Mouse (Mus musculus) midbrain, embryonic 13.5 days (tissue): ENCODE measurements at regions not wholly inside any gene's neighbourhood (a gene's known extent, or its start where the extent isn't known, plus 50 kb on each side); places are given as distances from the start of the nearest gene placed in this dataset.

Source experiments
- ATAC-seq: fragments of 200-750 bp; cut with Nextera tagmentation; 2 replicates; pipeline ENCODE4 v1.8.0; 2017; ENCODE audit warnings: mild to moderate bottlenecking, moderate TSS enrichment, moderate library complexity
- H3K27ac ChIP-seq: fragments of 300-500 bp; sonication (generic); 2 replicates; pipeline ENCODE4 v1.5.1; 2015; ENCODE audit warnings: inconsistent platforms, mild to moderate bottlenecking, moderate library complexity
- H3K27me3 ChIP-seq: fragments of 300-500 bp; sonication (generic); 2 replicates; pipeline ENCODE4 v1.6.1; 2015; ENCODE audit warnings: mild to moderate bottlenecking, inconsistent platforms
- H3K36me3 ChIP-seq: fragments of 300-500 bp; sonication (generic); 2 replicates; pipeline ENCODE4 v1.6.1; 2015; ENCODE audit warnings: mild to moderate bottlenecking, inconsistent platforms
- H3K4me1 ChIP-seq: fragments of 300-500 bp; sonication (generic); replicated peaks from 2 replicates; pipeline ENCODE4 v1.6.1; 2015; ENCODE audit warnings: inconsistent platforms
- H3K4me2 ChIP-seq: fragments of 300-500 bp; sonication (generic); replicated peaks from 2 replicates; pipeline ENCODE4 v1.6.1; 2015; ENCODE audit warnings: moderate library complexity, mild to moderate bottlenecking, inconsistent platforms
- H3K4me3 ChIP-seq: fragments of 300-500 bp; sonication (generic); replicated peaks from 2 replicates; pipeline ENCODE4 v1.5.1; 2015; ENCODE audit warnings: mild to moderate bottlenecking, inconsistent platforms
- H3K9ac ChIP-seq: fragments of 300-500 bp; sonication (generic); replicated peaks from 2 replicates; pipeline ENCODE4 v1.6.1; 2015; ENCODE audit warnings: mild to moderate bottlenecking, inconsistent platforms
- H3K9me3 ChIP-seq: fragments of 300-500 bp; sonication (generic); 2 replicates; pipeline ENCODE4 v1.6.1; 2016; ENCODE audit warnings: mild to moderate bottlenecking, inconsistent platforms
- WGBS: fragments of 180-500 bp; shearing (Covaris S2); methylation state at CpG from one replicate; pipeline ENCODE4 v1.1.7; 2015; 5-methylcytosine and 5-hydroxymethylcytosine counted together

DNA sequence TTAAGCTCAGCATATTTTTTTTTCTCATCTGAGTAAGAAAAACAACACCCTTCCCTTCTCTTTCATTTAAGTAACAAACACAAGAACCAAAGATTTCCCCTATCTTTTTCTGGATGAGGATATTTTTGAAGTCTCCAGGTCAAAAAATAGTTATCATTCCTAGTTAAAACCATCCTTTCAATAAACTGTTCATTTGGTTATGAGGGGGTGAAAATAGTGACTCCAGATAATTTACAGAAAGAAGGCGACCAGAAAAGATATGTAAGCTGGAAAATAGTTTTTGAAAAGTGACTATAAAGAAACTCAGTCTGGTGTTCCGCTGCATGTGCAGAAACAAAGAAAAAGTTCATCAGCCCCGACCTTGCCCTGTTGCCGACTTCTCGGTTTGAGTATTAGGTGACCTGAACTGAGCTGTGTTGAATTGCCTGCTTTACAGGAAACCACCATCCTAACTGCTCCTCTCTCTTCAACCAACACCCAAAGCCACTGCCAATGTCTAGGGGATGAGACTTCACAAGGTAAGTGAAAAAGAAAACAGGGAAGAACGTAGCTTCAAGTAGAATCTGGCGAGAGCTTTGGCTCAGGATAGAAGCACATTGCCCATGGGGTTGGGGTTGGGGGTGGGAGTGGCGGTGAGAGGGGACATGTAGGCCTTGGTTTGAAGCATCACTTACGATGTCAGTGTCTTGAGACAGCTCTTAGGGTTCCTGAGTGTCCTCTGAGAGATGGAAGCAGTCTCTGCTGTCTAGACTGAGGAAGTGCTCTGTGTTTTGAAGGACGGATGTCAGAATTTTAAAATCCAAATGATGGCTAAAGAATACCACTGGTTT lies 104.6 kb downstream of the Ube2e3 start:
- no peak overlapping the region for H3K4me3 ChIP-seq
- H3K9ac ChIP-seq = no peak overlapping the region
- no peaks in the 10 kb centered on the region for H3K4me1 ChIP-seq
- no peak overlapping the region for H3K27ac ChIP-seq
- no peak for ATAC-seq
- no peaks in the 10 kb centered on the region for H3K27me3 ChIP-seq
- no peaks in the 10 kb centered on the region for H3K9me3 ChIP-seq
- 77% methylated on average over 10 of the region's 10 CpGs for WGBS
- no peaks in the 10 kb centered on the region for H3K36me3 ChIP-seq
- H3K4me2 ChIP-seq = no peak overlapping the region

DNA sequence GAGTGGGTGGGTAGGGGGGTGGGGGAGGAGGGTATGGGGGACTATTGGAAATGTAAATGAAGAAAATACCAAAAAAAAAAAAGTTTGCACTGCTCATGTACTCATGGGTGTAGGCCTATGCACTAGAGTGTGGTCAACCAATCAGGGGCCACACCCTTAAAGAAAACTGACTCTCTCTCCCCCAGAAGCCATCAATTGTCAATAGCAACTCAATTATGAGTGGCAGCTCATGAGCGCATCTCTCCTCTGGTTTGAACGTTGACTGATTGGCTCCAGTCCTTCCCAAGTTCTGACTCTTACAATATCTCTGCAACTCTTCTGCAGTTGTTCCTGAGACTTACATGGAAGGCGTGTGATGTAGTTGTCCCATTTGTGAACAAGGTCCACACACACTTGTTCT lies 105.9 kb downstream of the Ube2e3 start:
- no peaks in the 10 kb centered on the region for H3K36me3 ChIP-seq
- no peak for ATAC-seq
- no peak overlapping the region for H3K4me3 ChIP-seq
- no peak overlapping the region for H3K27ac ChIP-seq
- WGBS = 91% methylated on average over 3 of the region's 3 CpGs
- no peaks in the 10 kb centered on the region for H3K9me3 ChIP-seq
- no peaks in the 10 kb centered on the region for H3K27me3 ChIP-seq
- H3K4me2 ChIP-seq = no peak overlapping the region
- H3K9ac ChIP-seq = no peak overlapping the region
- H3K4me1 ChIP-seq = no peaks in the 10 kb centered on the region

DNA sequence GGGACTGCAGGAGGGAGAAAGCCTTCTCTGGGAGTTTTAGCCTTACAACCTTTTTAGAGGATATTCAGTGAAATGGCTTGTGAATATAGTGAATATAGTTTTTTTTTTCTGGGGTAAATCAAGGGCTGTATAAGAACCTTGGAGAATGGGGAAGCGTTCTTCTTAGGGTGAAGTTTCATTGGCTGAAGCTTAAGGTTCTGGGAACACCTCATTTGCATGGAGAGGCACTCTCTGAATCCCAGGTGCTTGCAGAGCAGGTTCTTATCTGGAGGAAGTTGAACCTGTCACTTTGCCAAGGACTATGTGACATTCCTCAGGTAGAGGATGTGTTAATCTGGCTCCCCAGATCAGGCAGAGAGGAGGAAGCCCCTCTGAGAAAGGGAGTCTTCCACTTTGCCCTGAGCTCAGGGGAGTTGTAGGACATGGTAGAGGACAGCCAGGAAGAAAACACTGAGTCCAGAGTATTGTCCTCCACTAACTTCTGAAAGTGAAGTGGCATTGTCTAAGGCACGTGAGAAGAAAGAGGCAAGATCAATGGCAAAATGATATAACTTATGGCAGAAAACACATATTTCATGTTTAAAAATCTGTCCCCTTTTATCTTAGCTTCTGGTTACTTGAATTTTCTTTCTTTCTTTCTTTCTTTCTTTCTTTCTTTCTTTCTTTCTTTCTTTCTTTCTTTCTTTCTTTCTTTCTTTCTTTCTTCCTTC lies 106.9 kb downstream of the Ube2e3 start:
- 82% methylated on average over 2 of the region's 2 CpGs for WGBS
- Histone ChIP-seq H3K9me3 (no peaks in the 10 kb centered on the region), H3K27ac (no peak overlapping the region), H3K36me3 (no peaks in the 10 kb centered on the region), H3K4me2 (no peak overlapping the region), H3K9ac (no peak overlapping the region), H3K4me1 (no peaks in the 10 kb centered on the region), H3K4me3 (no peak overlapping the region), H3K27me3 (no peaks in the 10 kb centered on the region)
- no peak for ATAC-seq

DNA sequence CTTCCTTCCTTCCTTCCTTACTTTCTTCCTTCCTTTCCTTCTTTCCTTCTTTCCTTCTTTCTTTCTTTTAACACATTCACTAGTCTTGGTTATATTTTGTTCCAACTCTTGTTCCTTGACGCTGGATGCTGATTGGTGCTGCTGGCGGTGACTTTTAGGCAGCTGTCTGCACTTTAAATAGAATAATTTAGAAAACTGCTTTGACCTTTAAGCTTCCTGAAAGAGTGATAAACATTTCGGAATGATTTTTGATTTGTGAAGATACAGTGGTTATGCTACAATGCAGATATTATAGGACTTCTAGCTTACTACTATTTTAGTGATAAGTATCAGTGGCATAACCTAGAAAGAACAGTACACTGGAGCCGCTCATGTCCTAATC lies 107.5 kb downstream of the Ube2e3 start:
- Histone ChIP-seq H3K27ac (no peak overlapping the region), H3K36me3 (no peaks in the 10 kb centered on the region), H3K9me3 (no peaks in the 10 kb centered on the region), H3K4me3 (no peak overlapping the region), H3K9ac (no peak overlapping the region), H3K4me1 (no peaks in the 10 kb centered on the region), H3K4me2 (no peak overlapping the region), H3K27me3 (no peaks in the 10 kb centered on the region)
- no peak for ATAC-seq
- WGBS = 94% methylated on average over 4 of the region's 4 CpGs

DNA sequence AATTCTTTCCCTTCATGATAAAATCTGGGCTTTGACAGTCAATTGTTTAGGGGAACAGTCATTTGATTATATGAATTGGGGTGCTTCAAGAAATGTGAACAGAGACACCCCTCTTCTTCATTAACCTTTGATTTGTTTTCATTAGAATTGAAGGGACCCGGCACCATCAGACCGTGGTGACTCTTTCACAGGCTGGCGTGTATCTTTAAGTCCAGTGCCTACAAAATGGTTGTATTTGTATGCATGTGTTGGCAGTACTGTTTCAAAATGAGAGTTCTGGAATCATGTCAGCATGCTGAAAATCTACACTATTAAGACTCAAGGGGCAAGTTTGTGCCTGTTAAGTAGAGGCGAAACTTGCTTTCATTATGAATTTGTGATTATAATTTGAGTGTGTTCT lies 108.2 kb downstream of the Ube2e3 start:
- WGBS = 93% methylated on average over 4 of the region's 4 CpGs
- Histone ChIP-seq H3K27me3 (no peaks in the 10 kb centered on the region), H3K9me3 (no peaks in the 10 kb centered on the region), H3K27ac (no peak overlapping the region), H3K4me1 (no peaks in the 10 kb centered on the region), H3K9ac (no peak overlapping the region), H3K4me3 (no peak overlapping the region), H3K4me2 (no peak overlapping the region), H3K36me3 (no peaks in the 10 kb centered on the region)
- ATAC-seq = no peak

DNA sequence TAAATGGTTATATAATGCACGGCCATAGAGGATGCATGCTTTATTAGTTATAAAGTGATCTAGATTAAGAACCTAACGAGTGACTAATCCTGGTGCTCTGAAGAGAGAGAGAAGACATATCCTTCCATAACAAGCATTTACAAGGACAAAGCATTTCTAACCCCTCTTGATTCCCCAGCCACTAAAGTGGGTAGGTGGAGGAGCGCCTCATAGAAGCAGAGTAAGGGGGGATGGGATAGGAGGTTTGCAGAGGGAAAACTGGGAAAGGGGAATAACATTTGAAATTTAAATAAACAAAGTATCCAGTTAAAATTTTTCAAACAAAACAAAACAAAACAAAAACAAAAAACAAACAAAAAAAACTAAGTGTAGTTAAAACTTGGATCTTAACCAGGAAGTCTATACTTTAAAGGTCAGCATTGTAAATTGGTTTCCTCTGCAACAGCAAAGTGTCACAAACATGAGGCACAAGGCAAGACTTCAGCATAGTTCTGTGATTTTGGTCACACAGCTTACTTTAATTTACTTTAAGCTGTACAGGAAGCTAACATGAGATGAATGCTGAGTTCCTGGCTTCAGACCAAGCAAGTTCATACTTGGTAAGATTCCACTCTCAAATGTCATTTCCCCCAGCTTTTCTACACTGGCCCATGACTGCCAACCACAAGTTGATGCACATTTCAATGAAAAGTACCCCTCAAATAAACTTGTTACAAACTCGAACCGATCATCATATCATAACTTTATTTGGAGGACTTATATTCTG lies 109.9 kb downstream of the Ube2e3 start:
- Histone ChIP-seq H3K4me1 (no peaks in the 10 kb centered on the region), H3K27ac (no peak overlapping the region), H3K27me3 (no peaks in the 10 kb centered on the region), H3K36me3 (no peaks in the 10 kb centered on the region), H3K4me2 (no peak overlapping the region), H3K9me3 (no peaks in the 10 kb centered on the region), H3K4me3 (no peak overlapping the region), H3K9ac (no peak overlapping the region)
- ATAC-seq = no peak
- 78% methylated on average over 5 of the region's 5 CpGs for WGBS

DNA sequence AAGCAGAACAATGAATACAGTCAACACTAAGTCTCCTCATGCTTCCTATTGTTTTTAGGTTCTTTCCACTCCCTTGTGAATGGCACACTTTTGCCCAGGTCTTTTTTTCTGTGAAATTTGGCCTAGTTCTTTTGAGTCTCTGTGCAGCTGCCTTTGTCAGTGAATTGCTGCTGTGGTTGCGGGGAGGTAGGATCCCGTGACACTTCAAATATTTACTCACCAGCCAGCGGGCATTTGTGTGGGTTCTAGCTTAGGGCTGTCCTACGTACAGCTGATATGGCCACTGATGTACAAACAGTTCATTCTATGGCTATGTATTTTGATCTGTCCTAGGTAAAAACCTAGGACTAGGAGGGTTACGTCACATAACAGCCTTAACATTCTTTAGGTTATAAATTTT lies 112.1 kb downstream of the Ube2e3 start:
- H3K27ac ChIP-seq = no peak overlapping the region
- ATAC-seq = no peak
- H3K9ac ChIP-seq = no peak overlapping the region
- whole genome bisulfite sequencing = 82% methylated on average over 5 of the region's 5 CpGs
- no peaks in the 10 kb centered on the region for H3K9me3 ChIP-seq
- no peak overlapping the region for H3K4me2 ChIP-seq
- no peaks in the 10 kb centered on the region for H3K36me3 ChIP-seq
- no peak overlapping the region for H3K4me3 ChIP-seq
- no peaks in the 10 kb centered on the region for H3K4me1 ChIP-seq
- H3K27me3 ChIP-seq = no peaks in the 10 kb centered on the region

DNA sequence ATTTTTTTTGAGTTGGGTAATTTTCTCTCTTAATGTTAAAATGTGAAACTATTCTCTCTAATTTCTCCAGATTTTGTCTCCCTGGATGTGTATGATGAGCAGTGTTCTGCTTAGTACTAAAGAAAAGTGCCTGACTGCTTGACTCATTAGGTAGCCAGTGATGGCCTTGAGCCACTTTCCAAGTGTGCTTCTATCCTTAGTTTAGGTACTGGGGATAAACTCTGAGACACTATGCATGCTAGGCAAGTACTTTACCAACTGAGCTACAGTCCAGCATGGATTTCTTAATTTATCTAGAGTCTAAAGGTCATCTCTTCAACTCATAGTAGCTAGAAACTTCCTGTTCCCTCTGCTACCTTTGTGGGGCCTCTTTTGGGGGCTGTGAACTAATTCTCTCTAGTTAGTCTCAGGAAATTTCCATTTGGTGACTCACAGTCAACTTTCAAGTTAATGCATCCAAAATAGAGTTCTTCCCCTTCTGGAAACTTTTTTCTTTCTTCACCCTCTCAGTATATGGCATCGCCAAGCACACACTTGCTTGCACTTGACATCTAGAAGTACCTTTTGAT lies 112.8 kb downstream of the Ube2e3 start:
- Histone ChIP-seq H3K4me1 (no peaks in the 10 kb centered on the region), H3K9ac (no peak overlapping the region), H3K27me3 (no peaks in the 10 kb centered on the region), H3K4me2 (no peak overlapping the region), H3K9me3 (no peaks in the 10 kb centered on the region), H3K27ac (no peak overlapping the region), H3K4me3 (no peak overlapping the region), H3K36me3 (no peaks in the 10 kb centered on the region)
- no peak for ATAC-seq
- WGBS = 89% methylated on average over 1 of the region's 1 CpGs

DNA sequence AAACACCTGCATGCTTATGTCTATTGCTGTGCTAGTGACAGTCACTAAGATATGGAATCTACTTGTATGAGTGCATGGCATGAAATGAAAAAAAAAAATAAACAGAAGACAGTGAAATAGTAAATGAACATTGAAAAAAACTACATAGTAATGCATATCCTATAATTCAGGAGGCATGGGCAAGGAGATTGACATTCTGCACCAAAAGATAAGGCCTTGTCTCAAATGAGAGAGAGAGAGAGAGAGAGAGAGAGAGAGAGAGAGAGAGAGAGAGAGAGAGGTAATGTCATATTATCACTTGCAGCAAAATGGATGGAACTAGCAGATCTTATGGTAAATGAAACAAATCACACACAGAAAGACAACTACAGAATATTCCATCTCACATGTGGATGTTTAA lies 115.4 kb downstream of the Ube2e3 start:
- Histone ChIP-seq H3K27me3 (no peaks in the 10 kb centered on the region), H3K4me2 (no peak overlapping the region), H3K9ac (no peak overlapping the region), H3K27ac (no peak overlapping the region), H3K36me3 (no peaks in the 10 kb centered on the region), H3K9me3 (no peaks in the 10 kb centered on the region), H3K4me3 (no peak overlapping the region), H3K4me1 (peaks cover 6% of the 10 kb centered on the region)
- no peak for ATAC-seq

DNA sequence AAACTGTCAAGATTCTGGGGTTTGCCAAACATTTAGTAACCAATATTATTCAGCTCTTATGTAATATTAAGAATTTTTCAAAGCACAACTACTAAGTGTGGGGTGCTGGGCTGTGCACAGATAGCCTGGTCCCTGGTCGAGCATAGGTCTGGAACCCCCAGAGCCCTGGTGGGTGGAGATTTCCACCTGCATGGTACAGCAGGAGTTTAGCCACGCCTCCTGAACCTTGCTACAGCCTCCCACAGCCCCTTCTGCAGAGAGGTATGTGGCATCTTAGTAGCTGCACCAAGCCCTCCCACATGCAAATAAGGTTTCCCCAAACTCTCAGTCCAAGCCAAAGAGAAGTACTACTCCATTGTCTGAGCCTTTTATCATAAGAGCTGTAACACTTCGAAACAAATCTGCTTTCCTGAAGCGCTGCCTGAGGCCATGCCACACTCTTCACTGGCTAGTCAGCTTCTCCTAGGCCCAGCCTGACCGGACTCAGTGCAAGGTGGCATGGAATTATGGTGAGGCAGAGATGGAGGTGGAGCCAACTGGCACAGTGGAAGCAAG lies 116.1 kb downstream of the Ube2e3 start:
- no peak overlapping the region for H3K4me3 ChIP-seq
- H3K27ac ChIP-seq = no peak overlapping the region
- H3K4me2 ChIP-seq = no peak overlapping the region
- 58% methylated on average over 5 of the region's 5 CpGs for WGBS
- no peak overlapping the region for H3K9ac ChIP-seq
- H3K36me3 ChIP-seq = no peaks in the 10 kb centered on the region
- peaks cover 6% of the 10 kb centered on the region for H3K4me1 ChIP-seq
- H3K27me3 ChIP-seq = no peaks in the 10 kb centered on the region
- no peaks in the 10 kb centered on the region for H3K9me3 ChIP-seq
- no peak for ATAC-seq

DNA sequence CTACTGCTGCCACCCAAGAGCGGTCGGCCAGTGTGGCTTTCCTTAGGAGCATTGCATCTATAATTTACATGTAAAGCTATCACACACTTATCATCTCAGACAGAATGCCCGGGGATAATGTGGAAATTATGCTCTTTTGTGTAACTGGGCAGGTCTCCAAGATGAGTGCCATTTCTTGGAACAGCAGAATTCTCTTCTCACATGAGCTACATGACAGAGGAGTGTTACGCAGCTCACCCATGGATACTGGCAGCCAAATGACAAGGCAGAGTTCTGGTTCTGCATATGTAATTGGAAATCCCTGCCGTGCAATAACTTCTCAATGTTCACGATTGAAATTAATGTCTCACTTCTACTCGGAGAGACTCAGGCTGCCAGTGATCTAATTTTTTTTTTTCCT lies 119.1 kb downstream of the Ube2e3 start:
- no peak overlapping the region for H3K27ac ChIP-seq
- WGBS = 73% methylated on average over 7 of the region's 7 CpGs
- no peak overlapping the region for H3K4me3 ChIP-seq
- no peak overlapping the region for H3K4me2 ChIP-seq
- H3K9me3 ChIP-seq = no peaks in the 10 kb centered on the region
- no peaks in the 10 kb centered on the region for H3K27me3 ChIP-seq
- no peak overlapping the region for H3K9ac ChIP-seq
- H3K4me1 ChIP-seq = peaks cover 6% of the 10 kb centered on the region
- ATAC-seq = no peak
- no peaks in the 10 kb centered on the region for H3K36me3 ChIP-seq

DNA sequence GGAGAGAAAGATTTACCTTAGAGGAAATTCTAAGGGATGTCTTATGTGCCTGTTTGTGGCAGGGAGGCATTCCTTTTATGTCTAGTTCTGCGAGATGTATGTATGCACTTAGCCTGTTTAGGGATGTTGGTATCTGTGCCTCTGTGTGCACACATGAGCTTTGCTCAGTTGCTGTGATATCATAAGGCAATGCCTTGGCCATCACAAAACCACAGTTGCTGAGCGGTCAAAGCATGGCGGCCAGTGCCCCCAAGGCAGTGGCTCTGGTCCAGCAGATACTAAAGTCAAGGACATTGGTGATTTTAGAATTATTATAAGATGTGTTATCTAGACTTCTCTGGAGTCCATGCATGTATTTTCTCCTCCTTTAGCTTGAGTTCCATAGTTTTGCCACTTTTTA lies 119.5 kb downstream of the Ube2e3 start:
- H3K27ac ChIP-seq = no peak overlapping the region
- WGBS = 98% methylated on average over 3 of the region's 3 CpGs

More for the DNA sequence above, 119.5 kb downstream of the Ube2e3 start:
- H3K4me2 ChIP-seq = no peak overlapping the region
- no peaks in the 10 kb centered on the region for H3K27me3 ChIP-seq
- no peak overlapping the region for H3K9ac ChIP-seq
- no peak overlapping the region for H3K4me3 ChIP-seq
- H3K4me1 ChIP-seq = peaks cover 6% of the 10 kb centered on the region
- H3K9me3 ChIP-seq = no peaks in the 10 kb centered on the region
- ATAC-seq = no peak
- H3K36me3 ChIP-seq = no peaks in the 10 kb centered on the region
